Mouse (Mus musculus) regulatory T cell (primary cell): ENCODE data around the gene Adk.

Experiments
- in situ Hi-C: fragments of 300-600 bp; cut with MboI, MseI; formaldehyde crosslinking; loops from one replicate; pipeline ENCODE4 v1.15.1; 2025; ENCODE audit warnings: high pct_unique_total_duplicates

Gene Adk

GRCm38 (mm10) chr14:21342984-21343383 lies 290.6 kb downstream of the Adk start:
- in situ Hi-C loops, result no loop called here

DNA sequence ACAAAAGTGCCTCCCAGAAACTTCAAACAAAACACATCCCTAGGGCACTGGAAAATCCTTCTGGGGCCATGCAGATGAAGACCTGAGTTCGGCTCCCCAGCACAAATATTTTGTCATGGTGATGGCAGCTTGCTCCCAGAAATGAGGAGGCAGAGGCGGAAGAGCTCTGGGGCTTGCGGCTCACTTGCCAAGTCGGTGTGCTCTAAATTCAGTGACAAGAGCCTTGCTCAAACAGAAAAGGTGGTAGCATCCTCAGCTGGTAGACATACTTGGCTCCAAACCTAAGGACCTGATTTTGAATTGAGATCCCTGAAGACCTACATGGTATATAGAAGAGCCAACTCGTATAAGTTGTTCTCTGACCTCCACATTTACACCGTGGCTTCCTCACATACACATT lies 292.5 kb downstream of the Adk start:
- in situ Hi-C loops, result no loop called here

GRCm38 (mm10) chr14:21348611-21349260 lies 296.4 kb downstream of the Adk start:
- in situ Hi-C loops, result no loop called here

- in situ Hi-C loops, result no loop called here
Measured at GRCm38 (mm10) chr14:21351646-21352045, 299.3 kb downstream of the Adk start.

- in situ Hi-C loops, result no loop called here
Measured at GRCm38 (mm10) chr14:21356286-21356685, 303.9 kb downstream of the Adk start.

DNA sequence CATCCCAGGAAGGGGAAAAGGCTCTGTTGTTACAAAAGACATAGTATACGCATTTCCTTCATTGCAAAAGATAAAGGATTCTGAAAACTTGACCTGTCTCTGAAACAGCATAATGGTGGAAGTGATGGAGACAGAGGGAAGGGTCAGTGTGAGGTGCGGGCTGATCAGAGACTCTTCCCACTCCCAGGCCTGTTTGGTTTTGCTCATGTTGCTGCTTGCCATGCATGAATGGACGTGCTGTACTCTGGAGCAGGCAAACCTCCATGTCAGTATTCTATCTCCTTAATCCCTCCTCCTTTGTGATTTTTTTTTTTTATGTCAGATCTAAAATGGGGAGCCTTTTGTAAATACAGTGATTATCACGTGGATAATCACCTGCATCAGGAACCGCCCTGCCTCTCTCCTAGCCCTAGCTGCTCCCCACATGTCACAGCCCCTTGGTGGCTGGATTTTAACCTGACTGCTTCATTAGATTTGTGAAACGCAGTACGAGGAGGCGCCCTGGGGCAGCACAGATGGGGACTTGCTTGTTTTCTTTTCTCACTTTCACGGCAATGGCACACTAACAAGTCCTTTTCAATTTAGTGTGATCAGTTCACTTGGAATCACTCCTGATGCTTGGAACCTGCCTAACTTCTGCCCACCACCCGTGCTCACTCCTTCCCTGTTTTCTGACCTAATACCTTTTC lies 307.0 kb downstream of the Adk start:
- in situ Hi-C loops, result no loop called here

GRCm38 (mm10) chr14:21359896-21360525 lies 307.6 kb downstream of the Adk start:
- in situ Hi-C loops, result no loop called here

- in situ Hi-C loops, result no loop called here
Measured at GRCm38 (mm10) chr14:21367095-21367494, 314.7 kb downstream of the Adk start.

GRCm38 (mm10) chr14:21368622-21369021 lies 316.2 kb downstream of the Adk start:
- in situ Hi-C loops, result no loop called here

GRCm38 (mm10) chr14:21369127-21369526 lies 316.8 kb downstream of the Adk start:
- in situ Hi-C loops, result no loop called here

DNA sequence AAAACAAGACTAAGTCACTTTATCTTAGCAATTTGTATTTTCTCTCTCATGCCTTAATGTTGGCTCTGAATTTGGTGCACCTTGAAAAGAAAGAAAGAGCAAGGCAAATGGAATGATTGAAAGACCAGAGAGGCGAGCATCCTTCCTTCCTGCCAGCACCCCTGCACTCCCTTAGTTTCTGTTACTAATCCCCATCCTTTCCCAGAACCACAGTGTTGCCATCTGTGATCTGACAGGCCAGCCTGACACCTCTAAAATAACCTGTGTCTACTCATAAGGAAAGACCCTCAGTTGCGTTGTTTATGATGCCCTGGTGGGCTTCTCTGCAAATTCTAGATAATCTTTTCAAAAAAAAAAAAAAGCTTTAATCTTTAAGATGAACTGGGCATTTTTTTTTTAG lies 319.6 kb downstream of the Adk start:
- in situ Hi-C loops, result no loop called here

DNA sequence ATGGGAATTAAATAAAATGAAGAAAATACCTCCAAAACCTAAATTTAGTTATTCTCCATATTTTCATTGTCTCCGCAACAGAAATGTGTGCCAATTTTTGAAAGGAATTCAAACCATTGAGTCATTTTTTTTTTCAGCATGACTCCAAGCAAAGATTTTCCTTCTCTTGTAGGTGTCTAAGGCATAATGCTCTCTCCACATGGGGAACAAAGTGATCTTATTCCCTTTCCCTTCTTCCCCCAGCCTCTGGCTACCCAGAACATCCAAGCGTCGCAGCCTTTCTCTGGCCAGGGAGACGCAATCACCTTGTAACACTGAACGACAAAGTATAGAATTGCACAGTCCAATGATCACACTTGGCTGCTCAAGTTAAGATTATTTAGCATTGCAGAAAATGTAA lies 320.3 kb downstream of the Adk start:
- in situ Hi-C loops, result no loop called here

- in situ Hi-C loops, result no loop called here
Measured at GRCm38 (mm10) chr14:21383701-21384428, 331.5 kb downstream of the Adk start.

- in situ Hi-C loops, result no loop called here
Measured at GRCm38 (mm10) chr14:21399506-21399905, 347.1 kb downstream of the Adk start.

- in situ Hi-C loops, result no loop called here
Measured at GRCm38 (mm10) chr14:21402157-21402601, 349.8 kb downstream of the Adk start.

DNA sequence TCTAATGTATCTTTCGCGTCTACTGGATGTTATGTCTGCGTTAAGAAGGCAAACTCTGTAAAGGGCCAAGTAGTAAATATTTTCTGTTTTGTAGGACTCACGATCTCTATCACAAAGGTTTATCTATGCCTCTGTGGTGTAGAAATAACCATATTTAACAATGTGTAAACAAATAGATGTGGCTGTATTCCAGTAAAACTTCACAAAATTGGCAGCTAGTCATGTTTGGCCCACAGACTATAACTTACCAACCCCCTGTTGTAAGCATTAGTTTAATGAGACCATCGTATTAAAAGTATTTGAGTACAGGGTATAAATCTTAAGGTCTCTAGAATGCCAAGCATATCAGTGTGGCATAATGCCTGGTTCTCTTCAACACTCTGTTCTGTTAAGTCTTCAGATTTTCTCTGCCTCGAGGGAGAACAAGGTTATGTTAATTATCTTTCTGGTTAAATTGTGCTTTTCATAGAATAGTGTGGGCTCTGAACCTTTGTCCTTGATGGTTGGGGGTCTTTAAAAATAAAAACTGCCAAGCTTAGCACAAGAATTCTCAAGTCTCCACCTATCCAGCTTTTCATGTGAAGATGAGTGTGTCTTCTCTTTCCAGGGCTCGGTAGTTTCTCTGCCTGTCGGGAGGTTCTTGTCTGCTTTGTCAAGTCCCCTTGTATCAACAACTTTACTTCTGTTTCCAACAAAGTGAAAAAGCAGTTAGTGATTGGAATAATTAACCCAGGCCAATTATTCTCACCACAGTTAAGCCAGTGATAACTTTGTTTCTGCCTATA lies 350.4 kb downstream of the Adk start:
- in situ Hi-C loops, result no loop called here

DNA sequence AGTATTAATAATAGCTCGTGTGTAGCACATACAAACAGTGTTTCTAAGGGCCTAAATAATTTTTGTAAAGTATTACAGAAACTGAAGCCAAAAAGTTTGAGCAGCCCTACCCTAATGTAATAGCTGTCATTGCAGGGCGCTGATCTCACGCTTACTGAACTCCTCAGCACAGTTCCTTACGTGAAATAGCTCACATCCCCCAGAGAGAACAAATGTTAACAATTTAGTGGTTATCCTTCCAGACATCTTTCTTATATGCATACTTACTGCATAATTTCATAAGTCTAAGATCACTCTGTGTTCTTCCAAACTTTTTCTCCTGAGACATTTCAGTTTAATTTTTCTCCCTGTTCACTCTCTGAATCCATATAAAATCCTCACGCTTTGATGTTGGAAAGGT lies 354.6 kb downstream of the Adk start:
- in situ Hi-C loops, result no loop called here

- in situ Hi-C loops, result no loop called here
Measured at GRCm38 (mm10) chr14:21408846-21409245, 356.5 kb downstream of the Adk start.

DNA sequence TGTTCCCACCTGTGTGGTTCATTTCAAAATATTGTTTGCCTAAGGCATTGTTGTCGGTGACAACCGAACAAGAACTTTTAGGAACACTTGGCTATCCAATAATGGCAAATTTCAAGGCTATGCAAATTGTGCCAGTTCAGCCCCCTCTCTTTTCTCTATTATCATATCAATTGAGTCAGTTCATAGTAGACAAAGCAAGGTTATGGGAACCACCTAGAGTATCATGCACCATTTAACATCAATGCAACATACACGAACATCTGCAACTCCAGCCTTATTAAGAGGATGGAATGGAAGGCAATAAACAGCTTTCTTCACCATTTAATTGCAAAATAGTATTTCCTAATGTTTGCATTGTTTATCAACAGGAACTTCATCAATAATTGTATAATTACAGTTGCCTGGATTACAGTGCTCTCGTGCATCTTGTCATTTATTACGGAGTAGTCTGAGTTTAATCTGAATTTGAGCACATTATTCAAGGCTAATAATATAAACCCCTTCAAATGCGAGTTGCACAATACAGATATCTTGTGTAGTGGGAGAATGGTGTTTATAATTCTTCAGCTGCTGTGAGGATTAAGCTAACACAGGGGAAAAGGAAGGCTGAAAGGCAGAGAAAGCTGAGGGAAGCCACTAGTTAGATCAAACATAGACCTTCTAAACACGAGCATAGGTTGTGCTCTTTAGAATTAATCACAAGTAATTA lies 358.5 kb downstream of the Adk start:
- in situ Hi-C loops, result no loop called here

DNA sequence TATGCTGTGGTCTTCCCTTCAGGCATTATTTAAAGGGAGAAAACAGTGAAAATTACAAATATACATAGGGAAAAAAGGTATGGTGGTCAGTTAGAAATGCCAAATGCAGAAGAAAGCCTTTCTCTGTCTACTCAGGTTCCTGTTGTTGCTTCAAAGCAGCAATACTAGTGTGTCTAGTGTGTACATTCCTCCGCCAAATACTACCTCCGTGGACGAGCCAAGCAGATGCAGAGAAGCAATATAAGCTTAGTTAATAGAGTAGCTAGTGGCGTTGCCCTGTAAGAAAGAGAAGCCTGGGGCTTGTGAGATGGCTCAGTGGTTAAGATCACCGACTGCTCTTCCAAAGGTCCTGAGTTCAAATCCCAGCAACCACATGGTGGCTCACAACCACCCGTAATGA lies 359.1 kb downstream of the Adk start:
- in situ Hi-C loops, result no loop called here

DNA sequence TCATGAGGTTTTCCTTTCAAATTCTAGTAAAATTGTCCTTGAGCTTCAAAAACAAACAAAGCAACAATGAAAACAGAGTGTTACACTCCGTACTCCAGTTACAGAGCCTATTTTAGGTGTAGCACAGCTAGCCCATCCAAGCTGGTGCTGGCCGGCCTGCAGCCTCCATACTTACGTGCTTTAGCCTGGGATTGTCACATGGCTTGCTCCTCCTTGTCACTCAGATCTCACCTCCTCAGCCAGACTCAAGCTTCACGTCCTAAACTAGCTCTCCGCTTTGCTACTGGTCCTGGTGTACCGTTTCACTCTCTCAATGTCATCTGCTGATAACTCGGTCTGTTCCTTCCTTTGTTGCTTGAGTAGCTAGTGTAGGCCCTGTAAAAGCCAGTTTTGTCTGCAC lies 366.0 kb downstream of the Adk start:
- in situ Hi-C loops, result no loop called here
